Mouse (Mus musculus): ENCODE measurements around the gene Crtc1.

DNA sequence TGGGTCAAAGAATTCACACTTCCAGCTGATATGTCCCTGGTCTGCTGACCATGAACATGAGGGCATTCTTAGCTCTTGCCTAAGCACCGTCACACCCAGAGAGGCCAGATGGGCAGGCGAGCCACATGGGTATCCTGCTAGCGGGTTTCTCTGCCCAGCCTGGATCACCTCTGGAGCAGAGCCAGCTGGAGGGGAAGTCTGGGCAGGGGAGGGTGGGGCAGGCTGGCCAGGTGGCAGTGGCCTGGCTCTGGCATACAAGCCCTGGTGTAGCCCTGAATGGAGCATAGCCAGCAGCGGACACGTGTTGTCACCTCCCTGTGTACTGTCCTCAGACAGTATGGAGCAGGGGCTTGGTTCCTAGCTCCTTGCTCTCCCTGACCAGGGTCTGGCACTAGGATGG lies 43.7 kb downstream of the Crtc1 start:
- no peak for TF ChIP-seq POLR2A (IDR thresholded peaks at IDR 0.05; ENCODE audit: extremely low read depth, insufficient read depth, low read length)
- no peak for TF ChIP-seq CTCF (IDR thresholded peaks at IDR 0.05; ENCODE audit: extremely low read depth, insufficient read depth, low read length)

All from cortical plate, adult 2 months (tissue).